Mouse (Mus musculus) megakaryocyte, embryonic 14.5 days (primary cell): ENCODE results near the gene Nars2.

Experiments used
- FLI1 ChIP-seq: IDR thresholded peaks from 2 replicates; pipeline ENCODE4 v1.6.1; 2012; ENCODE audit warnings: low read length, inconsistent platforms, mixed read lengths
- GATA1 ChIP-seq: IDR thresholded peaks from 3 replicates; pipeline ENCODE4 v1.6.1; 2012; ENCODE audit warnings: mixed read lengths, low read length, inconsistent platforms, borderline replicate concordance

DNA sequence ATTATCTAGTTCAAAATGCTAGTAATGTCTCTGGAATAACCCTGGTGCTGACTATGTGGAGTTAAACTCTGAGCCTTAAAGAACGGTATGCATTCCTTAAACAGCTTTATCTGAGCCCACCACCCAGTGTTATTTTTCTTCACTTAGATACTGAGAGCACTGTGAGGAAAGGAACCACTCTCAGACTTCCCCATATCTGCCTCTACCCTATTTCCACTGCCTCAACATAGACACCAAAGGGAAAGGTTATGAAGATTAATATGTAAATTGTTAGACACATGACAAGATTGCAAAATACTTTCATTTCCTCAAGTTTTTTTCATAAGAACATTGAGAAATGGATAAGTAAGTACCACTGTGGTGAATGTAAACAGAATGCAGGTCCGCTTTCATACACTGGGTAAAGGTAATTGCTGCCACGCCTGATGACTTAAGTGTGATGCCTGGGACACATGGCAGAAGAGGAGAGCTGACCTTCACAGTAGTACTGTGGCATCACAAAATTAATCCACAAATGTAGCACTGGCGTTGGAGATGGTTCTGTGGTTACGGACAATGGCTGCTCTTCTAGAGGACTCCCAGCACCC lies 75.6 kb downstream of the Nars2 start:
- TF ChIP-seq GATA1 (no peak), FLI1 (no peak)
